Mouse (Mus musculus) adrenal gland, postnatal 25 days (tissue): ENCODE data around the gene Casc4. TPM values are rescaled to one million over a fixed set of nuclear protein-coding genes. Genes with fewer than 3 reads are reported as not detected.

ENCODE experiments used
- DNase-seq: peaks from one replicate; pipeline ENCODE4 v3.0.0; 2021; ENCODE audit warnings: mixed read lengths
- long read RNA-seq: library from polyadenylated mRNA; stranded (forward); transcript quantifications from one replicate; pipeline ENCODE4 v2.0.0, GENCODE M21; 2021
- total RNA-seq: library from RNA; stranded (reverse); gene quantifications from 2 replicates; pipeline ENCODE4 v1.2.3, GENCODE M21; 2021

The Casc4 gene
- 38.2 and 45.9 TPM in 2 replicates for total RNA-seq
- long read RNA-seq, full-length matches to known transcripts, result 7 of 12 reads
- long read RNA-seq, partial matches to known transcripts, result 2 of 12 reads
- long read RNA-seq, other reads (novel, unspliced or antisense), result 3 of 12 reads

GRCm38 (mm10) chr2:121866632-121867050, at the start of gene Casc4:
Casc4 (plus strand) TSS chr2:121866970.
- peak; percentile 89 for DNase-seq

GRCm38 (mm10) chr2:121821787-121822186, 45.0 kb upstream of the Casc4 start:
- no peak for DNase-seq

GRCm38 (mm10) chr2:121824653-121825052, 42.1 kb upstream of the Casc4 start:
- no peak for DNase-seq

GRCm38 (mm10) chr2:121826189-121826588, 40.6 kb upstream of the Casc4 start:
- DNase-seq, result no peak

- no peak for DNase-seq
Measured at GRCm38 (mm10) chr2:121828411-121828810, 38.4 kb upstream of the Casc4 start.

- DNase-seq, result peak; percentile 45
Measured at GRCm38 (mm10) chr2:121832484-121832894, 34.3 kb upstream of the Casc4 start.

- no peak for DNase-seq
Measured at GRCm38 (mm10) chr2:121834926-121835325, 31.8 kb upstream of the Casc4 start.

GRCm38 (mm10) chr2:121841453-121841852, 25.3 kb upstream of the Casc4 start:
- DNase-seq, result no peak

GRCm38 (mm10) chr2:121842249-121842648, 24.5 kb upstream of the Casc4 start:
- no peak for DNase-seq

- no peak for DNase-seq
Measured at GRCm38 (mm10) chr2:121846050-121846449, 20.7 kb upstream of the Casc4 start.

GRCm38 (mm10) chr2:121852045-121852444, 14.7 kb upstream of the Casc4 start:
- no peak for DNase-seq

- no peak for DNase-seq
Measured at GRCm38 (mm10) chr2:121853974-121854373, 12.8 kb upstream of the Casc4 start.

- no peak for DNase-seq
Measured at GRCm38 (mm10) chr2:121859380-121859980, 7.3 kb upstream of the Casc4 start.

- peak; percentile 3 for DNase-seq
Measured at GRCm38 (mm10) chr2:121866071-121866601, 634 bp upstream of the Casc4 start.

GRCm38 (mm10) chr2:121867051-121867928, 520 bp downstream of the Casc4 start:
- DNase-seq, result peak; percentile 45

GRCm38 (mm10) chr2:121879506-121879905, 12.7 kb downstream of the Casc4 start:
- DNase-seq, result no peak

GRCm38 (mm10) chr2:121885509-121886106, 18.8 kb downstream of the Casc4 start:
- DNase-seq, result no peak

GRCm38 (mm10) chr2:121886406-121886805, 19.6 kb downstream of the Casc4 start:
- DNase-seq, result no peak

GRCm38 (mm10) chr2:121888720-121889497, 22.1 kb downstream of the Casc4 start:
- no peak for DNase-seq

GRCm38 (mm10) chr2:121895261-121895660, 28.5 kb downstream of the Casc4 start:
- DNase-seq, result no peak

- no peak for DNase-seq
Measured at GRCm38 (mm10) chr2:121896825-121897224, 30.1 kb downstream of the Casc4 start.

GRCm38 (mm10) chr2:121909975-121910374, 43.2 kb downstream of the Casc4 start:
- no peak for DNase-seq
